Mouse (Mus musculus) B cell, adult 2 months (primary cell): ENCODE measurements around the gene Kpna6.
A peak's percentile ranks its signal among the peaks of the same experiment; 100 is the strongest.

Experiments used
- DNase-seq, 2 experiments: peaks; one replicate each; pipeline ENCODE4 v3.0.0; 2022

Gene Kpna6

DNA sequence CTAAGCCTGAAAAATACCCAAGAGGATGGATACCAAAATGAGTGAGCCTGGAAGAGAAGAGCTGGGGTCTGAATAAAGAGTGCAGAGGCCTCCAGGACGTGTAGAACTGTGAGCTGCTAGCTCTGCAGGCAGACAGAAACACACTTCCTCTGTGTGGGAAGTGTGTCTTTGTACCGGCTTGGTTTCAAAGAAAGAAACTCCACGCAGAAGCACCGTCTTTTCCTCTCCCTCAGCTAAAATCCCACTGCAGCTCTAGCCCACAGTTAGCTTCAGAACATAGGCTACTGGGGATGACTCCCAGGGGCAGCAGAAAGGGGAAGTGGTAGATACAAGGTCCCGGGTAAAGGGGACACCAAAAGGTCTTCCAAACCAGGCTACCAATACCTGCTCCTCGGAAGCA, 27.4 kb downstream of the Kpna6 start:
- DNase-seq, result no peak

DNA sequence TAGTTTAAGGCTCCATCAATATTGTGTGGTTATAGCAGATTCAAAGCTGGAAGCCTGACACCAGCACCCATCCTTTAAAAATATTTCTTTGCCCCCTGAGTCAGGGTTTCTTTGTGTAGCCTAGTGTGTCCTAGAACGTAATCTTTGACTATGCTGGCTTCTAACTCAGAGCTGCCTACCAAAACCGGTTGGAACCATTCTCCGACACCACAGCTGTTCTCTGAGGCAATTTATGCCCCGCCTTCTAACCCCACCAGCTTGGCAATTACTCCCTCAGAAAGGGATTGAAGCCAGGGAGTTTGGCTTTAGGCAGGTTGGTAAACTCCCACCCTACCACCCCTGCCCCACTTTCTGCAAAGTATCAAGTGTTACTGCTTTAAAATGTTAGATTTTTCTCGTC, 30.8 kb downstream of the Kpna6 start:
- DNase-seq, result no peak

DNA sequence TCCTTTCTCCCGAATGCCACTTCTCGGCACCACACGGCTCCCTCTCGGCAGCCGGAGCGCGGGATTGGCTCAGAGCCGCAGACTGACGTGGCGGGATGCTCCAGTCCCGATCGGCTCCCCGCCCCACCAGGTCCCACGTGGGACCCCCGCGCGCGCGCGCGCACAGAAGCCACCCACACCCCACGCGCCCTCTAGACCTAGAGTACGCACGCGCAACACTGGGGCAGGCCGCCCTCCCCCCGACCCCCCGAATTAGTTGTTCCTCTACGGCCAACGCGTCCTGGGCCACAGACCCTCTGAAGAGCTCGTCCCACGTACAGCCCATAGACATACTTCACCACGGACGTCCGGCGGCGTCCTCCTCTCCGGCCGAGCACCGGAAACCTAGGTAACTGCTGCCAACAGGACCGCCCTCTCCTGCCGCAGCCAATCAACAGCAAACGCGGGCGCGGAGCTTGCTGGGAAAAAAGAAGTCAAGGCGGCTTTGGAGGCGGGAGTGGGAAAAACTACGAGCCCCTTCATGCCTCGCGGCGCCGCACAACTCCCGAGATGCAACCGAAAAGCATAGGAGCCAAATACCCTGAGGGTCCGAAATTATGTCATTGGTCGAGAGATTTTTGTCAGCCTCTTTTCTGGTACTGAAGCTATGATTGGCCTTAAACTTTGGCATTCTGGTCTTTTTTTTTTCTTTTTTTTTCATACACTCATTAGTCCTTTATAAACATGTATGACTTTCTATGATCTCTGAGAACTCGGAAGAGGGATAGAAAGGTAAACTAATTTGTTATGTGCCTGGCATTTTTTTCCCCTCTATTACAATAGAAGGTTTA, 31.7 kb downstream of the Kpna6 start, which contains the start of gene Txlna:
Gene Txlna, minus strand, starts transcription at position 428 of the 830 bp plus-strand sequence.
- DNase-seq, result peak; percentile 90

DNA sequence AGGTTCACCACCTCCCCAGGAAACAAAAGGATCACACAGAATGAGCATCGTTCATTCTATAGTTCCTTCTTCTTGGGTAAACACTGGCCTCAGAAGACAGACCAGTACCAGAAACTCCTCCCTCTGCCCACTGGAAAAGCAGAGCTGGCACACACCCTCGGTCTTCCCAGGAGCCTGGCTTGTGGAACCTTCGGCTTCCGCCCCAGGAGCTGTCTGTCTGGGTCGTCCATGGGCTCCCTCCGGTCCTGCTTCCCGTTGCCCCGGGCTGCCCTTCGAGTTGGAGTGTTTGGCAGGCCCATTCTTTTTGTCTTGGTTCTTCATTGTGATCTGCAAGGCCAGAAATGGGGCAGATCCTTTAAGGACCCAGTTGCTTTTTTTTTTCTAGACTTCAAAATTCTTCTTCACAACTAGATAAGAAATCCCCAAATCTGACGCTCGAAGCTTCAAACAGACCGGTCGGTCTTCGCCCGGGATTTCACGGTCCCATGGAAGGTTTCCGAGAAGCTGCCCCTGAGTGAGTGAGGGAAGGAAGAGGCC, 32.4 kb downstream of the Kpna6 start:
- peak in 1 of 2 experiments; percentile 7 for DNase-seq

DNA sequence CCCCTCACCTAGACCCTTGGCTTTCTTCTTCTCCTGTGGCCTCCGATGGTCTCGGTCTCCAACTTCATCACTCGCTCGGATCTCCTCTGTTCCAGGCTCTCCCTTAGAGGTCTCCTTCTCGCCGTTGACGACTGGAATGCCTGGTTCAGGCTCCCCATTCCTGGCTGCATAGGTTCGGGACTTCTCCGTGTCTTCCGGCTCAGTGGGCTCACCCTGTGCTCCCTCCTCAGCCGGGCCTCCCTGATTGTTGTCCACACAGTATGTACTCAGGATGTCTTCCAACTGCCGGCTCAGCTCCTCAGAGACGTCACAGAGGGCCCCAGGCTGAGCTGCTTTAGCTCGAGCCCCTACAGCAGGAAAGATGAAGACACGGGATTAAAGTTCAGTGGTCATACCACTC, 33.3 kb downstream of the Kpna6 start:
- no peak for DNase-seq

DNA sequence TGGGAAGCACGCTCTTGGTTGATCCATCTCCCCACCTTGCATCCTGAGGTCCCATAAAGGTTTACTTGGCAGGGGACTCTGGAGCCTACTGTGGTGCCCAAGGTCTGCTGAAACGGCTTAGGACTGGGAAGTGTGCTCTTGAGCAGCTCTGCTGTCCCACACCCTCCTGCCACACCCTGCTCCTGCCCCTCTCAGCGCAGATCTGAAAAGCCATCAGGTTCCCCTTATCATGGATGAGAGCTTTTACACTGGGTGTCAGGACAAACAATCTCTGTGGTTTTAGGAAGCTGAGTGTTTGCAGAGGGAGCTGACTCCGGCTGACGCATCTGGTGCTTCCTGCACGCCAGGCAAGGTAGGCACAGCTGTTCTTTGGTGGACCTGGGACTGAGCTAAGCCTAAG, 38.7 kb downstream of the Kpna6 start:
- no peak for DNase-seq

DNA sequence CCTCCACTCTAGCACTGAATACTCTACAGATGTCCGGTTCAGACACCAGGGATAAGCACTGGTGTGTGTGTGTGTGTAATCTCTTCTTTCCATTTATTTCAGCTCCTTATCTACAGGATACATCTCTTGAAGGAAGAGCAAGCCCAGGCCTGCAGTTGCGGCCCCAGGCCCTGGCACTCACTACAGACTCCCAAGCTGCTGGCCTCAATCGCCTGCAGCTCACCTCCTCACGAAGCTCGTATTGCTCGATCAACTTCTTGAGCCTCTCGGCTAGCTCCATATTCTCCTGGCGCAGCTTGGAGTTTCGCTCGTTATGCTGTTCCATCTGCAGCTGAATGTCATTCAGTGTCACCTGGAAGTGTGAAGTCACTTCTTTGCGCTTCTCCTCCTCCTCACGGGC, 40.7 kb downstream of the Kpna6 start:
- no peak for DNase-seq

DNA sequence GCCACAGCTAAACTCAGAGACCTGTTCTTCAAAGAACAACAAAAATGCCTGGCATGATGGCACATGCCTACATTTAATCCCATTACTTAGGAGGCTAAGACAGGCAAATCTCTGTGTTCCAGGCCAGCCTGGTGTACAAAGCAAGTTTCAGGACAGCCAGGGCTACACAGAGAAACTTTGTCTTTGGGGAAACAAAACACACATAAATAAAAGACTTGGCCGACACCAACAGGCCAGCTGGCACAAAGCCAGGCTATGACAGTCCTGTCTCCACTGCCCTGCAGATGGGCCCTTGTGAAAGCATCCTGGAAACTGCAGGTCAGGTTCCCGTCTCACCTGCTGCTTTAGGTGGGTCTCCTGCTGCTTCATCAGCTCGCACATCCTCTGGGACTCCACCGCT, 41.6 kb downstream of the Kpna6 start:
- DNase-seq, result no peak

DNA sequence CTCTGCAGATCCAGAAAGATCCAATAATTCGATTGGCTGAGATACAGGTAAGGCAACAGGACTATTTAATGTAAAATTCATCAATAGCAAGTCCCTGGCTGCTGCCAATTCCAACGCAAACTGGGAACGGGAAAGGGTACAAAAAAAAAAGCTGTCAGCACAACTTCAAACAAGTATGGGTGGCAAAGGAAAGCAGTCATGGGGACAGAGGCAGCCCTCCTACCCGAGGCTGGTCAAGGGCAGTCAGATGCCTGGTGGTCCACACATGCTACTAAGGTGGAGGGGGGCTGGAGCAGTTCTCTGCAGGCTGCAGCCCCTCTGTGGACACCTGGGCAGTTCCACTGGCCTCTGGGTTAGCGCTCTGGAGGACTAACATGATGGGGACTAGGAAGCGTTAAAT, 46.5 kb downstream of the Kpna6 start:
- no peak for DNase-seq

DNA sequence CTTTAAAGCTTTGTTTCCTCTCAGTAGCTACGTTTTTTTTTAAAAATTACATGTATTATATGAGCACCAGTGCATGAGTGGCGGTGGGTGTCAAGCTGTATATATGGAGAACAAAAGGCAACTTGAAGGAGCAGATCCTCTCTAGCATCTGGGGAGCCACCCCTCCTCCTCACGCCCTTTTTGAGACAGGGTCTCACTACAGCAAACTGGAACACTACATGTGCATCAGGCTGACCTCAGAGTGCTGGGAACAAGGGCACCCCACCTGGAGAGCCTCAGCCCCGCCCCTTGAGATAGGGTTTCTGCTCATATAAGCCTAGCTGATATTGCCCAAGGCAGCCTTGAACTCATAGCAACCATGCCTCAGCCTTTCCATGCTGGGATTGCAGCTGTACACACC, 47.1 kb downstream of the Kpna6 start:
- no peak for DNase-seq

DNA sequence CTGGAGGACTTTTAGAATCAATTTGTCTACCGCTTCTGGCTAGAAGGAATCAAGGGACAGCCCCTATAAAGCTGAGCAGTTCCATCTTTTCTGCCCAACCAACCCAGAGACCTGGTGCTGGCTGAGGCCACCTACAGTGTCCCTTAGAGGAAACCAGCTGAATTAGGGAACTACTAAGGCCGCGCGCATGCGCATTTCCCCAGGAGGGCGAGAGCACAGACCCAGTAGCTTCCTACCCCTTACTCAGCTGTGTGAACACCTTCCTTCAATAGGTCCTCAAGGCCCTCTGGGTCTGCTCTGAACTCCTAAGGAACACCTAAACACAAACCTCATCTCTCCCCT, 47.6 kb downstream of the Kpna6 start:
- peak; percentile 83 to 84 for DNase-seq

DNA sequence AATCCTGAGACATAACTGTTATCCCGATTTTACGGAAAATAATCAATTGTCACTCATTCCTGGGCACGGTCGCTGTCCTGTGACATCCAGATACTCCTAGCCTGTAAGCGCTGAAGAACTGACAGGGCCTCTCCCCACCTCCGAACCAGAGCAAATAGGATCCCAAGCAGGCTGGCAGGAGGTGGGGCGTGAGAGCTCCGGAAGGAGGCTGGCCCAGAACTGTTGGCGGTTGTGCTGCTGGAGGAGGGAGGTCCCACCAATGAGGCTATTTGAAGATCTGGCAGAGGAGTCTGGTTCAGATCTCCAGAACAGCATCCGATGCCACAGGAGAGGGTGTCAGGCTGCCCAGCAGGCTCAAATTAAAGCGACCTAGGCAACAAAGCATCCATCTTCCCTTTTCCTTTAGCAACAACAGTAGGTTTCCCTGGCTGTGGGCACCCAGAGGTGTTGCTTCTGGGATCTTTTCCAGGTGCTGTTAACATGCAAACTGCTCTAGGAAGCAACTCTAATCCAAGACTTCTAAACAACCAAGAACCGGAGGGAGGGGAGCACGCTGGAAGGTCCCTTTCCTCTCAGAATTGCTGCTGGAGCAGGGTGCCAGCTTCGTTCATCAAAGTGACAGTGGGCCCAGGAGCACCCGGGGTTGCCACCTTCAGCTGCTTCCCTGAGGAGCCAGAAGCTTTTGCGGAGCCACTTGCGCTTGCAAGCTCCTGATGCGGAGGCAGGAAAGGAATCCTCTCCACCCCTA, 48.1 kb downstream of the Kpna6 start:
- DNase-seq, result peak; percentile 75 to 79

DNA sequence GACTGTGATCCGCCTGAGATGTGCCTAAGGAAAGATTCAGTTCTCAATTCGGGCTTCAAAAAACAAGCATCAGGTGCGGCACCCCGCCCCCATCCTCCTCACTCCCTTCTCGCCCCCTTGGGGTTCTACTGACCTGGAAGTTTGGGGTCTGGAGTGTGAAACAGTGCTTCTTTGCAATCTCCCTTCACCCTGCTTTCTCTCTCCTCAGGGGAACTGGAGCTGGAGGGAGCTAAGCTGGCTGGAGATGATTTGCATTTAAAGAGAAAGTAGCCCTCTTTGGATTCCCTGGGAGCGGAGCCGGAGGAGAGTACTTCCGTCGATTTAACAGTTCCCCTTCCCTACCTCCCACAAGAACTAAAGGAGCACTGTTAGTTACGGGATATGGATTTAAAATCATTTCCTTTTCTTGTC, 48.9 kb downstream of the Kpna6 start, which contains the start of gene Ccdc28b:
Gene Ccdc28b, minus strand, starts transcription at position 267 of the 411 bp plus-strand sequence.
- DNase-seq, result peak; percentile 36 to 41

DNA sequence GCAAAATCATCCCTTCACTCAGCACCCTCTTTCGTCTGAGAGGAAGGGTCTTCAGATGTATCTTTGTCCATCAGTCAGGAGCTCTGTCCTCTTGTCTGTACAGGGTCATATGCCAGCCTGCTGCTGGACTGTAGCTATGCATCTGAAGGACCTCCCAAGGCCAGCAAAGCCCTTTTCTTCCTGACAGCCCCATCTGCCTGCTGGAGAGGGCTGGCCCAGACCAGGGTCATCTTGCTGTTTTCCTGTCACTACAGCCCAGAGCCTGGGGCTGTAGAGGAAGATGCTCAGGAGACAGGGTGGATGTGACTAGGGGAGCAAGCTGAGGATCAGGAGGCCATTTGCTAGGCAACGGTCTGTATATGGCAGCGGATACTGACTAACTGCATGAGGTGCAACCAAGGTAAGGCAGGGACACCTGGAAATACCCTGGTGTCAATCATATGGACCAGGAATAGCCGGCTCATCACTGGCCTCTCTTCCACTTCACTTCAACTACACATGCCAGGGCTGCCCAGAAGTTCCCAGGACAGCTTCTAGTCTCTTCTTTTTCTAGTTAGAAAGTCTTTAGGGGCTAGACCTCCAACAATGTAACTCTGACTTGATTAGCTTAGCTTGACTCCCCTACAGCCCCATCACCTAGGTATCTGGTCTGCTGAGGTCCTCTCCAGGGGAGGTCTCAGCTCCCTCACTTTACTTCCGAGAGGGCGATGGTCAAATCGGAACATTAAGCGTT, 49.6 kb downstream of the Kpna6 start:
- no peak for DNase-seq

DNA sequence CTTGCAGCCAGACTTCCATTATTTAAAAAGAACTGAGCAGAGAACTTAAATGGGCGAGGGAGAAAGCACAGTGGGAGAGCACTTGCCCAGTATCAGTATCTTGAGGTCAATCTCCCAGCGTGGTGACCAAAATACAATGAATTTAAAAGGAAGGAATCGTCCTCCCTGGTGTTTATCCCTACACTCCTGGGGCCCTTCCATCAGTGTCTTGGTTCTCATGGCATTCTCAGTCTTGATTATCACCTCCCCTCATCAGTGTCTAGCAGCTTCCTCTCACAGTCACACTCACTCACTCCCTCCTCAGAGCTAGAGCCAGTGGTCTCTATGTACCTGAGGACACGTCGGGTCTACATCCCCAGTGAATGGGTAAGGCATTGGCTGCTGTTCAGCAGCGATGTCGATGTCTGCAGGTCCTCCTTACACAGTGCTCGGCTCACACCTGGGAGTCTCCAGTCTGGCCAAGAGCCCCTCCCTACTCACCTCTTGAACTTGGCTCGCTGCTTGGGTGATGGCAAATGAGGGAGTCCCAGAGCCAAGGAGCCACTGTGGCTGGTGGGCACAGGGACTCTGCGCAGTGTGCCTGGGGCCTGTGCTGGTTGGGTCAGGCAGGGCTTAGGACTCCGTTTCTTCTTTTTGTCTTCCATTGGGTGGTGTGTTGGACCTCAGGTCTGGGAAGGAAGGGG, 50.3 kb downstream of the Kpna6 start:
- no peak for DNase-seq

DNA sequence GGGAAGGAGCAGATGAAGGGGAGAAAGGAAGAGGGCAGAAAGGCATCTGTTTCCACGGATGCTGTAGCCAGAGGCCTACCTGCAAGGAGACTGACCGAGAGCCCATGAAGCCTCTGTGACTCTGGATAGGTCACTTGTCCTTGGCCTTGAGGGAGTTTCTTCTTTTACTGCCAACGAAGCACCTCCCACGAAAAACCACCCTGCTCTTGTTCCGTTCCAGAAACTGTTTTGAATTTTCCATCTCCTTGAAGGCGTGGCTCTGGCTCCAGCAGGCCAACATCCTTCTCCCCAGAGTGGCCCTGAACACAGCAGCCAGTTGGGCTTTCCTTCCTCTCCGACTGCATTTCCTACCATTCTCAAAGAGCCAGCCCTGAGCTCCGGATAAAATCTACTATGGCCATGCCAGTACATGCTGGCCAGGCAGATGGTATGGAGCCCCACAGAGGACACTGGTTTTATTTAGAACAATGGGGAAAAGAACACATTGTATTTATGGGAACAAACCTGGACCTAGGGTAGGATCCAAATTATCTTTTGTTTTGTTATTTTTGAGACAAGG, 51.2 kb downstream of the Kpna6 start:
- no peak for DNase-seq

DNA sequence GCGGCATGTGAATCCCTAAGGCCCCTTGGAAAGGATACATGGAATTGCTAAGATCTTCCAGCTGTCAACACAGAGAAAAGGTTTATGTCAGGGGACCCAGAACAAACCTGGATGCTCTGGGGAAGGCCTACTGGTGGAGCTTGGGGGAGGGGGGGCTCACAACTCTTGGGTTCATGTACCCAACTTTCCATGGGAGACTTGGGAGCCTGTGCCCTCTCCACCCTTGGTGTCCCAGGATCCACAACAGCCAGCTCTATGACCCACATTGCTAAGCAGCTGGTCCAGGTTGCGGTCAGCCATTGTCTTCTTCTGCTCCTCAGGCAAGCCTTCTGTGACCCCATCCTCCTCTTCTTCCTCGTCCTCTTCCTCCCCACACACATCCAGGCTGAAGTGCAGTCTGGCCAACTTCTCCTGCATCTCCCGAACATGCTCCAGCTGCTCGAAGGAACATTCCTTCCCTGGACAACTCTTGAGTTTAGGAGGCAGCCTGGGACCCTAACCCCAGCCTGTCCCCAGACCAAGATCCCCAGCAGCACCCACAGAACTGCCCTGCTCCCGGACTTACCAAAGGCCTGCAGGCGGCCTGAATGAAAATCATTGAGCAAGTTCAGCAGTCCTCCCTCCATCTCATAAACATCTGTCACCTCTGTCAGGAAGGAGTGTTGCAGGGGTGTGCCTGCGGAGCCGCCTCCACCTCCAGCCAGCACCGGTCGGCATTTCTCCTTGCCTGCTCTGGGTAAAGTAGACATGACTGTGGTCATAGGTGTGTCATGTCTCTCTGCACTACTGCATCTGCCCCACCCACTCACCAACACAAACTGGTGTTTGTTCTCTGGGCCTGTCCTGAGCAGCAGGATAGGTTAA, 51.9 kb downstream of the Kpna6 start:
- DNase-seq, result no peak

DNA sequence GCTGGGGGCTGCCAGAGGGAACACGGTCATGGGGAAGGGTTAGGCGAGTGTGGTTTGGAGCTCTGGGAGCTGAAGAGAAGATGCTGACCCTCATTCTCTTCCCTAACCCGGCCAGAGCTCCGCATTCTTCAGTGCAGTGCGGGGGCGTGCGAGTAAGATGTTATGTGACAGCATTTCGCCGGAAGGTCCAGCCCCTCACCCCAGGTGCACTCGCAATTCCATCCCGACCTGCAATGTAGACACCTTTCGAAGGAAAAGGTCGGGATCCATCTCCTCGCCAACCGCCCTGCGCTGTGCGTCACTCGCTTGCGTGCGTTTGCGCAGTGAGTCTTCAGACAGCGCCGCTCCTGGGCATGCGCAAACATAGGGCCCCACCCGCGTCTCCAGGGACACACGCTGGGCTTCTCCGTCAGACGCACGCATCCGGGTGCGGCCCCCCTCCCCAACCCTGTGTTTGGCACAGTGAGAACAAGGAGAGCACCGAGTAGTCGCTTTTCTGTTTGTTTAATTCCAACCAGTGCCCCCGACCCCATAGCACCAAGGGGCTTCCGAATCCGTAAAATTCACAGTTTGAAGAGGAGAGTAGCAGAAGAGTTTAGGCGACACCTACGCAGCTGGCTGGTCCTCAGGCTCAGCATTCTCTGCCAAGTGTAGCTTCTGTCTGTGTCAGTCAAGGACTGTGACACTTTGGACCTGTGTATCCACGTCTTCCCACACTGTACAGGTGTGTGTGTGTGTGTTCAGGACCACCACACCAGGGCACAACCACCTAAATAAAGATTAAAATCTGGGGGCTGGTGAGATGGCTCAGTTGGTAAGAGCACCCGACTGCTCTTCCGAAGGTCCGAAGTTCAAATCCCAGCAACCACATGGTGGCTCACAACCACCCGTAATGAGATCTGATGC, 53.5 kb downstream of the Kpna6 start, which contains the start of gene Iqcc:
Gene Iqcc, minus strand, starts transcription at position 314 of the 906 bp plus-strand sequence.
- DNase-seq, result peak; percentile 95 to 96

DNA sequence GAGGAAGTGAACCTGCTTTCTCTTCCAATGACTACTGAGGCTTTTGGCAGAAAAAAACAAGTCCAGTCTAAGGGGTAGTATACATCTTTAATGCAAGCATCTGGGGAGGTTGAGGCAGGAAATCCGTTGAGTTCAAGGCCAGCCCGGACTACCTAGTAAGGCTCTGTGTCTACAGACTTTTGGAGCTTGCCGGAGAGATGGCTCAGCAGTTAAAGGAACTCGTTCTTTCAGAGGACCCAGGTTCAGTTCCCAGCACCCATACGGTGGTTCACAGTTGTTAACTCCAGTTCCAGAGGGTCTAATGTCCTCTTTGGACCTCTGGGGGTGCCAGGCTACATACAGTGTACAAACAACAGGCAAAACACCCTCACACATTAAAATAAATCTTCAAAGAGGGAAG, 54.5 kb downstream of the Kpna6 start:
- no peak for DNase-seq

DNA sequence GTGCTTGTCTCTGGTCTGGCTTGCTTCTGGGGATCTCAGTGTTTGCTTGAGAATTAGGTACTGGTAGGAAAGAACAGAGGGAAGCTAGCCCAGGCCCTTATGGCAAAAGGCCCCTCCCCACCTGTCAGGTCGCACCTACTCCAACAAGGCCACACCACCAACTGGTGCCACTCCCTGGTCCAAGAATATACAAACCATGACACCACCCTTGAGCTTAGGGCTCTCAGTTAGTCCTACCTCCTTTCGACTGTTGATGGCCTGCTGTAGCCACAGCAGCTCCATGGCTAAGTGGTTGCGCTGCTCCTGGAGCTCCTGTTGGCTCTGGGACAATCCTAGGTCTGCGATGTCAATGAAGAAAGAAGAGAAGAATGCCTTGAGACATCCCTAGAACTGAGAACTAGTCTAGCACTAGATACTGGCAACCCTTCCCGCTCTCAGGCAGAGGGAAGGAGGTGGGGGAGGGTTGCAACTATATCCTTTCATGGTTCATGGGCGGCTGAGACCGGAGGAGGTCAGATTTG, 55.4 kb downstream of the Kpna6 start:
- DNase-seq, result no peak
